Comparison of ENCODE assay signal across 22 mouse cellular contexts in the genomic region with DNA sequence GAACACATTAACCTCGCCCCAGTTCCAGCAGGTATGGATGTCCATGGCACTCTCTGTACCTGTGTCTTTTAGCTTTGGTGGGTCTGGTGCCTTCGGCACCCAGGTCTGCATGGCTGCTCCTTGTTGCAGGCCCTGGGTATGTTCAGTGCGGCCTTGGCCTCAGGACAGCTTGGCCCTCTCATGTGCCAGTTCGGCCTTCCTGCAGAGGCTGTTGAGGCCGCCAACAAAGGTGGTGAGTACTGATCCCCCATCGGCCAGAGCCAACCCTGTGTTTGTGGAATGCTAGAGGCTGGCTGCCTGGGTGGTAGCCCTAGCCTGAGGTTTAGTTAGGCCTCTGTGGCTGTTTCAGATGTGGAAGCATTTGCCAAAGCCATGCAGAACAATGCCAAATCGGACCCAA. TPM values are rescaled to one million over a fixed set of nuclear protein-coding genes. Genes with fewer than 3 reads are reported as not detected.
DNase-seq lines count a peak whose midpoint lies in the region; TF ChIP-seq lines count a peak whose summit lies in the region.
"Had no signal": no experiment of that assay in that cellular context is flagged by ENCODE, and none has a peak within 500 bp of the region (broad histone marks: within the 10 kb centered on the region; RNA-seq: fewer than 3 reads in every experiment).

No protein-coding gene starts in this region.

- no peaks in the 10 kb centered on the region for H3K36me3 ChIP-seq in myocyte (ENCODE audit: control insufficient read depth, insufficient read depth)

- H3K4me2 ChIP-seq in myocyte (ENCODE audit: low read depth): no peak overlapping the region
- H3K4me2 ChIP-seq: embryonic facial prominence, embryonic 13.5 days; embryonic facial prominence, embryonic 15.5 days; forebrain, embryonic 12.5 days had no signal

- H3K27me3 ChIP-seq in myocyte (ENCODE audit: control insufficient read depth, insufficient read depth, insufficient read length): no peaks in the 10 kb centered on the region
- H3K27me3 ChIP-seq: CH12.LX; embryonic facial prominence, embryonic 13.5 days; embryonic facial prominence, embryonic 15.5 days; forebrain, embryonic 12.5 days; Patski had no signal

- no peak for TF ChIP-seq POLR2A in myocyte (IDR thresholded peaks at IDR 0.05; ENCODE audit: insufficient read length, low read depth)

- H3K79me2 ChIP-seq in myocyte (ENCODE audit: control insufficient read depth, insufficient read depth): peaks cover 27% of the 10 kb centered on the region

- H3ac ChIP-seq in myocyte (ENCODE audit: control insufficient read depth, insufficient read length): no peak overlapping the region

- DNase-seq in adrenal gland, adult (ENCODE audit: inconsistent age in 2 of 2, low spot score in 1 of 2): peak; percentile 47 to 65
- DNase-seq in adrenal gland, postnatal 4 days (ENCODE audit: low spot score in 2 of 2): no peak
- DNase-seq in lung, postnatal 10 days: peak; percentile 1
- DNase-seq in lung, postnatal 25 days (ENCODE audit: low spot score): no peak
- DNase-seq: adrenal gland, adult 2 months; adrenal gland, postnatal 10 days; adrenal gland, postnatal 25 days; B cell, adult 2 months; cerebellum, adult 11-12 months; cerebellum, adult 8-10 months; cerebellum, adult 9-11 months; cerebellum, postnatal 14 days; cerebellum, postnatal 36 days; embryo, embryonic 11 days had no signal

- H3K4me3 ChIP-seq in myocyte: no peak overlapping the region
- H3K4me3 ChIP-seq: embryonic facial prominence, embryonic 13.5 days; embryonic facial prominence, embryonic 15.5 days; erythroblast, embryonic 14.5 days; forebrain, embryonic 10.5 days; forebrain, embryonic 12.5 days had no signal

TF ChIP-seq in myocyte, 11 proteins besides CTCF, POLR2A, EP300 and RAD21:
- peak; percentile 51 for TF ChIP-seq POLR2AphosphoS2 (IDR thresholded peaks at IDR 0.05; ENCODE audit: insufficient read length, low read depth)
- no peak for TF ChIP-seq USF1 (IDR thresholded peaks at IDR 0.05; ENCODE audit: low read depth)

RNA-seq across cellular contexts. Expression of gene Adrm1, which starts 4.4 kb away (rescaled TPM):
- total RNA-seq in adrenal gland, postnatal 4 days (2021): 100 to 1,000 TPM; 128 to 136 TPM
- 188 TPM for polyA plus RNA-seq in myocyte (2012; fragmentation: generic; extraction: Trizol)

RNA-seq across cellular contexts. Expression of gene Lama5, which starts 49.9 kb away (rescaled TPM):
- total RNA-seq in adrenal gland, postnatal 4 days (2021): 10 to 100 TPM; 47.5 to 66.5 TPM
- 80.8 TPM for polyA plus RNA-seq in myocyte (2012; fragmentation: generic; extraction: Trizol)

RNA-seq across cellular contexts. Expression of gene Osbpl2, which starts 56.6 kb away (rescaled TPM):
- 10 to 100 TPM; 35.1 to 37.2 TPM for total RNA-seq in adrenal gland, postnatal 4 days (2021)
- 34.8 TPM for polyA plus RNA-seq in myocyte (2012; fragmentation: generic; extraction: Trizol)

Comparison
In these comparisons a context has a peak if more than half of its experiments do, and no peak if none do; other contexts are left out.
1. DNase-seq: peak in adrenal gland, adult (2 of 2) and lung, postnatal 10 days (single experiment); none in adrenal gland, postnatal 4 days (0 of 2) and lung, postnatal 25 days (single experiment).